Mouse (Mus musculus) T-helper 17 cell (primary cell): Measurements from ENCODE around the gene Rbpj.

ENCODE experiments used
- in situ Hi-C, 2 experiments: fragments of 300-600 bp; cut with MboI, MseI; formaldehyde crosslinking; loops; 1 replicate in 1 of 2; 2 replicates in 1 of 2; pipeline ENCODE4 v1.15.1; 2025; ENCODE audit warnings: high pct_unique_total_duplicates in 2 of 2

Gene Rbpj

GRCm38 (mm10) chr5:53465883-53466282, at the start of gene Rbpj:
Rbpj (plus strand) TSS chr5:53466152.
- in situ Hi-C loops, result no loop called here

GRCm38 (mm10) chr5:53420777-53421176, 45.2 kb upstream of the Rbpj start:
- in situ Hi-C loops, result no loop called here

GRCm38 (mm10) chr5:53421291-53421690, 44.7 kb upstream of the Rbpj start:
- in situ Hi-C loops, result no loop called here

- in situ Hi-C loops, result no loop called here
Observed at GRCm38 (mm10) chr5:53427411-53427810, 38.5 kb upstream of the Rbpj start.

- in situ Hi-C loops, result no loop called here
Observed at GRCm38 (mm10) chr5:53429683-53430477, 36.1 kb upstream of the Rbpj start.

- in situ Hi-C loops, result no loop called here
Observed at GRCm38 (mm10) chr5:53432451-53432850, 33.5 kb upstream of the Rbpj start.

- in situ Hi-C loops, result no loop called here
Observed at GRCm38 (mm10) chr5:53436905-53437632, 28.9 kb upstream of the Rbpj start.

GRCm38 (mm10) chr5:53437767-53438166, 28.2 kb upstream of the Rbpj start:
- in situ Hi-C loops, result no loop called here

GRCm38 (mm10) chr5:53438268-53438667, 27.7 kb upstream of the Rbpj start:
- in situ Hi-C loops, result no loop called here

- in situ Hi-C loops, result no loop called here
Observed at GRCm38 (mm10) chr5:53439655-53440054, 26.3 kb upstream of the Rbpj start.

GRCm38 (mm10) chr5:53444030-53444429, 21.9 kb upstream of the Rbpj start:
- in situ Hi-C loops, result no loop called here

GRCm38 (mm10) chr5:53450945-53451344, 15.0 kb upstream of the Rbpj start:
- in situ Hi-C loops, result no loop called here

GRCm38 (mm10) chr5:53451829-53452228, 14.1 kb upstream of the Rbpj start:
- in situ Hi-C loops, result no loop called here

- in situ Hi-C loops, result no loop called here
Observed at GRCm38 (mm10) chr5:53452920-53453319, 13.0 kb upstream of the Rbpj start.

GRCm38 (mm10) chr5:53454706-53455105, 11.2 kb upstream of the Rbpj start:
- in situ Hi-C loops, result no loop called here

- in situ Hi-C loops, result no loop called here
Observed at GRCm38 (mm10) chr5:53455459-53455858, 10.5 kb upstream of the Rbpj start.

GRCm38 (mm10) chr5:53460196-53460595, 5.8 kb upstream of the Rbpj start:
- in situ Hi-C loops, result no loop called here

GRCm38 (mm10) chr5:53463098-53464018, 2.6 kb upstream of the Rbpj start:
- in situ Hi-C loops, result no loop called here

GRCm38 (mm10) chr5:53466422-53467333, 726 bp downstream of the Rbpj start:
- in situ Hi-C loops, result no loop called here

- in situ Hi-C loops, result no loop called here
Observed at GRCm38 (mm10) chr5:53467602-53468001, 1.6 kb downstream of the Rbpj start.

- in situ Hi-C loops, result no loop called here
Observed at GRCm38 (mm10) chr5:53468366-53468765, 2.4 kb downstream of the Rbpj start.
